Mouse (Mus musculus) forebrain, embryonic 11.5 days (tissue): ENCODE results near the gene Htr2a. TPM values are rescaled to one million over a fixed set of nuclear protein-coding genes. Genes with fewer than 3 reads are reported as not detected.

Source experiments
- ATAC-seq: fragments of 200-750 bp; cut with Nextera tagmentation; replicated peaks from 2 replicates; pipeline ENCODE4 v1.8.0; 2017; ENCODE audit warnings: moderate TSS enrichment; ENCODE audit not compliant: low FRiP score
- DNase-seq: peaks from one replicate; pipeline ENCODE4 v3.0.0-alpha.2; 2017; ENCODE audit warnings: low spot score
- H3K27ac ChIP-seq: fragments of 300-500 bp; sonication (generic); 2 replicates; pipeline ENCODE4 v1.5.1; 2014; ENCODE audit warnings: low read depth, low read length
- H3K27me3 ChIP-seq: fragments of 300-500 bp; sonication (generic); 2 replicates; pipeline ENCODE4 v1.6.1; 2014; ENCODE audit warnings: mild to moderate bottlenecking, low read length, mixed read lengths; ENCODE audit not compliant: control insufficient read depth, insufficient read depth
- H3K36me3 ChIP-seq: fragments of 300-500 bp; sonication (generic); 2 replicates; pipeline ENCODE4 v1.6.1; 2014; ENCODE audit warnings: mild to moderate bottlenecking, low read length, moderate library complexity, mixed read lengths; ENCODE audit not compliant: control insufficient read depth, insufficient read depth
- H3K4me1 ChIP-seq: fragments of 300-500 bp; sonication (generic); replicated peaks from 2 replicates; pipeline ENCODE4 v1.6.1; 2014; ENCODE audit warnings: low read length, mixed read lengths; ENCODE audit not compliant: control insufficient read depth, insufficient read depth
- H3K4me2 ChIP-seq: fragments of 300-500 bp; sonication (generic); 2 replicates; pipeline ENCODE4 v1.6.1; 2014; ENCODE audit warnings: low read depth, mild to moderate bottlenecking, low read length, moderate library complexity, mixed read lengths; ENCODE audit not compliant: severe bottlenecking
- H3K4me3 ChIP-seq: fragments of 300-500 bp; sonication (generic); 2 replicates; pipeline ENCODE4 v1.5.1; 2014; ENCODE audit warnings: low read depth, low read length
- H3K9ac ChIP-seq: fragments of 300-500 bp; sonication (generic); 2 replicates; pipeline ENCODE4 v1.6.1; 2014; ENCODE audit warnings: low read length
- H3K9me3 ChIP-seq: fragments of 300-500 bp; sonication (generic); 2 replicates; pipeline ENCODE4 v1.6.1; 2016; ENCODE audit warnings: low read length, mixed read lengths; ENCODE audit not compliant: control insufficient read depth
- WGBS: fragments of 180-500 bp; shearing (Covaris S2); extraction: QIAGEN DNeasy Blood & Tissue Kit; methylation state at CpG from one replicate; pipeline ENCODE4 v1.1.7; 2014; 5-methylcytosine and 5-hydroxymethylcytosine counted together
- polyA plus RNA-seq: library from polyadenylated mRNA; unstranded; fragments of >200 nt; fragmentation: Nextera tagmentation; extraction: Ambion mirVana; gene quantifications from 2 replicates; pipeline ENCODE4 v1.2.1, GENCODE M21; 2014

Htr2a gene
- polyA plus RNA-seq, 1 experiment from 2014 or later: 0.39 TPM

DNA sequence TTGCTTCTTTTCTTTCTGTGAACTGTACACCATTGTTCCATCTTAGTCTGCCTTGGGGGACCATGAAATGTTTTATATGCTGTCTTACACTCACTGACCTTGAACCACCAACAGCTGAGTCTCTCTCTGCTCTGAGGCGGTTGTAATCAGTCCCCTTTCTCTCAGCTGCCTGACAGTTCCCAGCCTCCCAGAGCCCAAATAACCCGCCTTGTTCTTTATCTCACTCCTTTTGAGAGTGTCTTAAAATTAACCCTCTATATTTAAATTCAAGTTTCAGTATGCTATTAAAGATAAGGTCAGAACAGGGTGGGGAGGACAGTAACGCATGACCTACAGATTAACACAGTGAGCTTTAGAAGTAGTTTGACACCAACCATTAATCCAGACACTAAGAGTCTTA, 32.9 kb downstream of the Htr2a start:
- H3K9me3 ChIP-seq: no peaks in the 10 kb centered on the region
- no peaks in the 10 kb centered on the region for H3K27me3 ChIP-seq
- no peak for DNase-seq
- H3K4me1 ChIP-seq: no peaks in the 10 kb centered on the region
- no peak overlapping the region for H3K4me3 ChIP-seq
- H3K27ac ChIP-seq: no peak overlapping the region
- H3K4me2 ChIP-seq: no peak overlapping the region
- ATAC-seq: no peak
- no peak overlapping the region for H3K9ac ChIP-seq
- WGBS: 80% methylated on average over 3 of the region's 3 CpGs
- H3K36me3 ChIP-seq: no peaks in the 10 kb centered on the region

GRCm38 (mm10) chr14:74679841-74680240, 39.2 kb downstream of the Htr2a start:
- no peaks in the 10 kb centered on the region for H3K36me3 ChIP-seq
- no peaks in the 10 kb centered on the region for H3K27me3 ChIP-seq
- no peak overlapping the region for H3K9ac ChIP-seq
- DNase-seq (no peak), ATAC-seq (no peak)
- 83% methylated on average over 5 of the region's 5 CpGs for WGBS
- H3K4me3 ChIP-seq: no peak overlapping the region
- no peak overlapping the region for H3K4me2 ChIP-seq
- no peak overlapping the region for H3K27ac ChIP-seq
- no peaks in the 10 kb centered on the region for H3K9me3 ChIP-seq
- no peaks in the 10 kb centered on the region for H3K4me1 ChIP-seq

DNA sequence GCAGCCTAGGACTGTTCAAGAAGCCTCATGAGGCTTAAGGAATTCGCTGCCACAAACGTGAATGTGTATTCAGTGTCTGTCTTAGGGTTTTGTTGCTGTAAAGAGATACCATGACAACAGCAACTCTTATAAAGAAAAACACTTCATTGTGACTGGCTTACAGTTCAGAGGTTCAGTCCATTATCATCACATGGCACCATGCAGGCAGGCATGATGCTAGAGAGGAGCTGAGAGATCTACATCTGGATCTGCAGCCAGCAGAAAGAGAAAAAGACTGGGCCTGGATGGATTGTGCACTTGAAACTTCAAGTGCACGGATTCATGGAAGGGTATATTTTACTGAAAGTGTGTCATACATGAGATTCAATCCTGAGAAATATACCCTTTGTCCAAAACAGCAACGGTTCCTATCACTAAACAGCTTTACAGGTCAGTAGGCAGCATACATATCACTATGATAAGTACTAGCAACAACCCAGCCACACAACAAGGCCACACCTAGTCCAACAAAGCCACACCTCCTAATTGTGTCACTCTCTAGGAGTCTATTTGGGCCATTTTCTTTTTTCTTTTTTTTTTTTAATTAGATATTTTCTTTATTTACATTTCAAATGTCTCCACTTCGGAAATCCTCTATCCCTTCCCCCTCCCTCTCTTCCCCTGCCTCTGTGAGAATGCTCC, 43.8 kb downstream of the Htr2a start:
- H3K9ac ChIP-seq: no peak overlapping the region
- DNase-seq: no peak
- H3K27ac ChIP-seq: no peak overlapping the region
- no peak overlapping the region for H3K4me2 ChIP-seq
- ATAC-seq: no peak
- no peaks in the 10 kb centered on the region for H3K9me3 ChIP-seq
- no peaks in the 10 kb centered on the region for H3K27me3 ChIP-seq
- 77% methylated on average over 5 of the region's 5 CpGs for WGBS
- H3K4me1 ChIP-seq: no peaks in the 10 kb centered on the region
- no peak overlapping the region for H3K4me3 ChIP-seq
- no peaks in the 10 kb centered on the region for H3K36me3 ChIP-seq

GRCm38 (mm10) chr14:74691963-74692362, 51.3 kb downstream of the Htr2a start:
- WGBS: 92% methylated on average over 2 of the region's 2 CpGs
- H3K4me2 ChIP-seq: no peak overlapping the region
- no peak overlapping the region for H3K4me3 ChIP-seq
- ATAC-seq: no peak
- H3K4me1 ChIP-seq: no peaks in the 10 kb centered on the region
- no peak overlapping the region for H3K27ac ChIP-seq
- no peaks in the 10 kb centered on the region for H3K27me3 ChIP-seq
- no peak overlapping the region for H3K9ac ChIP-seq
- H3K36me3 ChIP-seq: no peaks in the 10 kb centered on the region
- no peak for DNase-seq
- no peaks in the 10 kb centered on the region for H3K9me3 ChIP-seq

DNA sequence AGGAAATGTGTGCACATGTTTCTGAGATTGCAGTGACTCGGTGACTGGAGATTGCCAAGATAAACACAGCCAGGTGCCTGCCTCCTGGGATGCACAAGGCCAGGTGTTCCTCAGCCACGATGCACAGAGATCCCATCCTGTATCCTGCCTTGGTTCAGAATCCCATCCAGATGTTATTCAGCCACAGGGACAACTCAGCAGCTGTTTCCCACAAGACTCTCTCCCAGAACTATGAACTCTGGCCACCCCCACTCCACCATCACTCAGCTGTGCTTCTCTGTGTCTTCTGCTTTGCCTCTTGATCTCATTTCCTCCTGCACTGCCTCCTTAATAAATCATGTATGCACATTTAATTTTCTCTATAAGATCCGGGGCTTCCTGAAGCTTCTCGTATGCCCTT, 56.1 kb downstream of the Htr2a start:
- Histone ChIP-seq H3K36me3 (no peaks in the 10 kb centered on the region), H3K9me3 (no peaks in the 10 kb centered on the region), H3K4me3 (no peak overlapping the region), H3K27me3 (no peaks in the 10 kb centered on the region), H3K27ac (no peak overlapping the region), H3K4me2 (no peak overlapping the region), H3K9ac (no peak overlapping the region), H3K4me1 (no peaks in the 10 kb centered on the region)
- ATAC-seq (no peak), DNase-seq (no peak)
- WGBS: 70% methylated on average over 4 of the region's 4 CpGs

- Histone ChIP-seq H3K9ac (no peak overlapping the region), H3K9me3 (no peaks in the 10 kb centered on the region), H3K27me3 (no peaks in the 10 kb centered on the region), H3K4me1 (no peaks in the 10 kb centered on the region), H3K27ac (no peak overlapping the region), H3K4me2 (no peak overlapping the region), H3K36me3 (no peaks in the 10 kb centered on the region), H3K4me3 (no peak overlapping the region)
- ATAC-seq: no peak
- DNase-seq: no peak
Measured at GRCm38 (mm10) chr14:74697432-74697831, 56.8 kb downstream of the Htr2a start.

GRCm38 (mm10) chr14:74699241-74699640, 58.6 kb downstream of the Htr2a start:
- Histone ChIP-seq H3K4me2 (no peak overlapping the region), H3K4me1 (no peaks in the 10 kb centered on the region), H3K36me3 (no peaks in the 10 kb centered on the region), H3K27me3 (no peaks in the 10 kb centered on the region), H3K9me3 (no peaks in the 10 kb centered on the region), H3K9ac (no peak overlapping the region), H3K27ac (no peak overlapping the region), H3K4me3 (no peak overlapping the region)
- 86% methylated on average over 3 of the region's 3 CpGs for WGBS
- ATAC-seq (no peak), DNase-seq (no peak)

GRCm38 (mm10) chr14:74703930-74704329, 63.3 kb downstream of the Htr2a start:
- no peak overlapping the region for H3K4me3 ChIP-seq
- H3K4me1 ChIP-seq: no peaks in the 10 kb centered on the region
- no peak for DNase-seq
- no peak overlapping the region for H3K4me2 ChIP-seq
- no peaks in the 10 kb centered on the region for H3K36me3 ChIP-seq
- no peak overlapping the region for H3K27ac ChIP-seq
- no peaks in the 10 kb centered on the region for H3K27me3 ChIP-seq
- no peak overlapping the region for H3K9ac ChIP-seq
- H3K9me3 ChIP-seq: no peaks in the 10 kb centered on the region
- no peak for ATAC-seq
- WGBS: 69% methylated on average over 6 of the region's 6 CpGs

DNA sequence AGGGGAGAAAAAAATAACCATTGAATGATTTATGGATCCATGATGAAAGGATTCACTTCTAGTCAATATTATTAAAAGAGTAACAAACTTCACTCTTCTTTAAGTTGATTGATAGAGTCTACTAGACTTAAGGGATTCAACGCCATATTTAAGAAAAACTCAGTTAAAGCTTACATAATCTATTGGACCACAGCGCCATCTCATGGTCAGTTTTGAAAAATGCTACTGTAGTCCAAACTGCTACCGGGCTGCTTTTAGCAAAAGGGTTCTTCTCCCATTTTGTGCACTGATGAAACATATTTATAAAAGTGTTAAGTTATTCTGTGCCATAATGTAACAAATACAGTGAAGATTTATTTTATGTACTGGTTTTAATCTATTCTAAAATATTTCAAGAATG, 68.4 kb downstream of the Htr2a start:
- H3K9ac ChIP-seq: no peak overlapping the region
- no peaks in the 10 kb centered on the region for H3K9me3 ChIP-seq
- H3K4me1 ChIP-seq: no peaks in the 10 kb centered on the region
- H3K4me3 ChIP-seq: no peak overlapping the region
- no peaks in the 10 kb centered on the region for H3K36me3 ChIP-seq
- whole genome bisulfite sequencing: 24% methylated on average over 3 of the region's 3 CpGs
- no peak for DNase-seq
- H3K4me2 ChIP-seq: no peak overlapping the region
- no peak overlapping the region for H3K27ac ChIP-seq
- no peak for ATAC-seq
- H3K27me3 ChIP-seq: no peaks in the 10 kb centered on the region
